Mouse (Mus musculus) gastrocnemius, postnatal 14 days (tissue): ENCODE results near the gene Naip1. TPM values are rescaled to one million over a fixed set of nuclear protein-coding genes. Genes with fewer than 3 reads are reported as not detected.
"Not testable (repeated sequence)": the region's sequence is repeated elsewhere in the genome, so short reads cannot be mapped to it uniquely, and the experiment has no call there.

Experiments used
- DNase-seq: peaks from one replicate; pipeline ENCODE4 v3.0.0; 2021; ENCODE audit warnings: mixed read lengths
- intact Hi-C: fragments of 180-260 bp; cut with DNase I; formaldehyde crosslinking; loops from one replicate; pipeline ENCODE4 v1.15.1; 2025; ENCODE audit warnings: low total_unique reads
- total RNA-seq, 2 experiments: library from RNA; stranded (reverse); gene quantifications; 2 replicates each; pipeline ENCODE4 v1.2.3; 2021

The Naip1 gene
- total RNA-seq, 2 experiments from 2014 or later = not detected

DNA sequence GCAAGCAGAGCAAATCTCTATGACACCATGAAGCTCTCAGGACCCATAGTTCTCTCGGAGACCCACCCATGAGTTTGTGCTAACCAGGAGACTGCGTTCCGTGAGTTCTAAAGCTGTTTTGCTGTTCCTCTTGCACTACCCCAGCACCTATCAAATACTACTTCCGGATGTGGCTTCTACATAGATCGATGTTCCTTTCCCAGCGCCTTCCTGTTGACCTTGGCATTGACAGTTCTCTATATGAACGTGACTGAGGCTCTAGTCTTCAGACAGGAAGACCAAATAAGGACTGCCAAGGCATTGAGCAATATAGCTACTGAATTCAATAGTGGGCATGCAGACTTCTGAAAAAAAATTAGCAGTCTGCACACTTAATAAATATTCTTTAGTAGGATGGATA is 44.4 kb downstream of the Naip1 start:
- no peak for DNase-seq
- intact Hi-C loops = no loop called here

DNA sequence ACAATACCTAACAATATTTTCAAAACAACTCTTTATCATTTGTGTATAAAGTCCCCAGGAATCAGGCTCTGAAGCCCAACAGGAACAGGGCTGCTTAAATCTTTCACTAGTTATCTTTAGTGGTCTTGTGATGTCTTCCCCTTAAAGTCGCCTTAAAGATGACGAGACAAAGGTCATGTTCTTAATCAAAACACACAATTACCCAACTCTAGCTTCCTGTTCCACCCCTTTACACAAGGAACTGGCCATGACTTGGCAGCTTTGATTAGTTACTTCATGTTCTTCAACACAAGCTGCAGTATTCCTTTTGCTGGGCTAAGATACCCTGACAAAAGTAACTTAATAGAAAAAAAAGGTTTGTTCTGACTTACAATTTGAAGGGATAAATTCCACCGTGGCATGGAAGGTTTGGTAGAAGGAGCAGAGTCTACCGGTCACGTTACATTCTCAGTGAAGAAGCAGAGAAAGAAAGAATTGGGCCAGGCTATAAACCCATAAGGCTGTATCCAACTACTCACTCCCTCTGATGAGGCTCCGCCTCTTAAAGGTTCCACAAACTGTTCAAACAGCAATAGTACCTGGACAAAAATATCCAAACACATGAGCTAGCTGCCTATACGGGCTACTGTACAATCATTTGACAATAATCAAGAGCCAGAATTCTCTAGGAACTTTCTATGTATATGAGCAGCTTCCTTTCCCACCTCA is 49.6 kb downstream of the Naip1 start:
- DNase-seq, intact Hi-C loops: not testable (repeated sequence)

DNA sequence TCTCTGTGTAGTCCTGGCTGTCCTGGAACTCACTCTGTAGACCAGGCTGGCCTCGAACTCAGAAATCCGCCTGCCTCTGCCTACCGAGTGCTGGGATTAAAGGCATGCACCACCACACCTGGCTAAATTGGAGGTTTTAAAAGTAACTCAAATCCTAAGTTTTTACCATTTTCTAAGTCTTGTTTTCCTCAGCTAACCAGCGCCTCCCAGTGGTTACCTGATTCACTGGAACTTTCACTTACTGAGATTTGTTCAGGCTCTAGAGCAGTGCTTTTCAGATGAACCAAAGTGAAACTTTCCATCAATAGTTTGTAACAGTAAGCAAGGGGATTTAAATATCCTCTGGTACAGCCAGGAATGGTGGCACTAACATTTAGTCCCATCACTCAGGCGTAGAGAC is 61.6 kb downstream of the Naip1 start:
- not testable (repeated sequence) for DNase-seq

DNA sequence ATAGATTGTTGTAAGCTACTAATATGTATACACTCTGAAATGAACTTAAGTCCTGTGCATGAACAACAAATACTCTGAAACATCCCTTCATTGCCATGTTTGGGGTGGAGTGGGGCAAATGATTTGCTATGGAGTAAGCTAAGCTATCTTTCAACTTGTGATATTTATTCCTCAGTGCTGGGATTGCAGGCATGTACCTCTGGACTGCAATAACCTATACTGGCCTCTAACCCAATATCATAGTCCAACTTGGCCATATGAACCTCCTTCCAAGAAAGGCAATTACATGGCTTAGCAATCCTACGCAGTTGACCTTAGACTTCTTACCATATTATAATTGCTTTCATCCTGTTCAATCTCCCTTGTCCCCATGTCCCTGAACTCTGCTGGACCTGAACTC is 82.1 kb downstream of the Naip1 start:
- no peak for DNase-seq
- intact Hi-C loops = no loop called here

More for the DNA sequence above, 61.6 kb downstream of the Naip1 start:
- intact Hi-C loops = not testable (repeated sequence)

Other genes starting within 250 kb of the Naip1 start
- under 1 TPM; 0.08 to 0.13 TPM for gene Naip5, start 206.5 kb downstream of the Naip1 start, total RNA-seq
- under 1 TPM; 0.08 to 0.09 TPM for gene Naip6, start 135.2 kb downstream of the Naip1 start, total RNA-seq
- gene Gtf2h2, start 39.7 kb upstream of the Naip1 start, total RNA-seq = 10 to 100 TPM; 21.9 to 26.2 TPM
- gene Ocln, start 99.8 kb upstream of the Naip1 start, total RNA-seq = under 1 TPM; 0.18 to 0.51 TPM
- under 1 TPM; 0.35 to 0.86 TPM for gene Marveld2, start 164.1 kb upstream of the Naip1 start, total RNA-seq
- gene Ak6, start 198.1 kb upstream of the Naip1 start, total RNA-seq = 10 to 100 TPM; 53.7 to 59.6 TPM
- 1 to 10 TPM; 8.3 to 9.0 TPM for gene Rad17, start 198.2 kb upstream of the Naip1 start, total RNA-seq
- 1 to 10 TPM; 4.5 to 7.7 TPM for gene Taf9, start 198.7 kb upstream of the Naip1 start, total RNA-seq
- gene Ccdc125, start 216.8 kb upstream of the Naip1 start, total RNA-seq = under 1 TPM; 0.62 to 0.76 TPM